8 mouse cellular contexts compared by ENCODE assay signal in the genomic region with DNA sequence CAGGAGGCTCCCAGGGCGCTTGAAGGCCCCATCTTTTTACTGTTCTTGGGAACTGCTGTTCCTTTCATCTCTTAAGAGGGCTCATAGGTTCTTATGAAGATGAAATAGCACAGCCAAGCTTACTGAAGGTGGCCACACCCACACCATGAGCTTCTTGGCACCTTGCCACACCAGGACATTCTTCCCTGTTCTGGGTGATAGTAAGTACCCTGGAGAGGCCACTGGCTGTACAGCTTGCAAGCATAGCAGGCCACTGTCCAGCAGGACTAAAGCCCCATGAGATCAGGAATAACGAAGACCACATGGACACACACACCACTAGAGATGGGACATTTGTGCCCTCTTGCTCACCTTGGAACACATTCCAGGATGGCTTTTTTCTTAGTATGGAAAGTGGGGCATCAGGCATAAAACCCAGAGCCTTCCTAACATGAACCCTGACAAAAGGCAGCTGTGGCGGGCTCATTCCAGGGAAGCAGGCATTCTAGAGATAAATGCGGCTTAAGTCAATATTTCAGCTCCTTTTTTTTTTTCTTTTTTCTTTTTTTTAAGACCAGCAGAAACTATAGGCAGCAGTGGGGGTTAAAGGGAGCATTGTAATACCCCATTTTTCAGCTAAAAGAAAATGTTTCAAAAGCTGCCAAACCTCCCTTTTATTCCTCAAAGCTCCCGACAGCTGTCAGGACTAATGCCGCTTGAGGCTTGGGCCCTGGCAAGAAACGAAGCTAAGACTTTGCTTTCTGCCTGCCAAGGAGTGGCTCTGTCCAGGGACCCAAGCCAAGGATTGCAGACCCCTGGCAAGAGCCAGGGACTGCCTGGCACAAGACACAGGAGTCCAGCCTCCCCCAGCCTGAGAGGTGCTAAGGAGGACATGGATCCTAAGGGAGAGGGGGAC.
DNase-seq lines count a peak whose midpoint lies in the region; ATAC-seq and TF ChIP-seq lines count a peak whose summit lies in the region.

No protein-coding gene starts in this region.

- H3K27me3 ChIP-seq in heart, postnatal 0 days (ENCODE audit: control insufficient read depth, insufficient read depth, low read length): no peaks in the 10 kb centered on the region

- peaks cover 5% of the 10 kb centered on the region; the same call in 1 of the 2 replicates for H3K36me3 ChIP-seq in heart, postnatal 0 days (replicated peaks; ENCODE audit: control insufficient read depth, insufficient read depth, low read length)

- DNase-seq in adrenal gland, adult (ENCODE audit: inconsistent age in 2 of 2, low spot score in 1 of 2): peak; percentile 45 to 65
- no peak for DNase-seq in adrenal gland, postnatal 4 days (ENCODE audit: low spot score in 2 of 2)
- DNase-seq in lung, adult 18-20 months: peak; percentile 56 to 74
- no peak for DNase-seq in lung, adult 2 months
- peak; percentile 78 for DNase-seq in heart, postnatal 0 days (ENCODE audit: low spot score)
- DNase-seq in layer of hippocampus, postnatal 36 days: peak; percentile 39 to 51
- DNase-seq in right cerebral cortex, postnatal 4 days: peak; percentile 38
- no peak for DNase-seq in cerebellum, adult 9-11 months

- WGBS in lung, adult 2 months: 67% methylated on average over 7 of the region's 7 CpGs
- WGBS in heart, postnatal 0 days: 39% methylated on average over 7 of the region's 7 CpGs

- no peak for TF ChIP-seq CTCF in lung, adult 2 months (IDR thresholded peaks at IDR 0.05; ENCODE audit: insufficient read depth, low read length)
- TF ChIP-seq CTCF in heart, postnatal 0 days (IDR thresholded peaks at IDR 0.05; ENCODE audit: low read depth): no peak

- ATAC-seq in heart, postnatal 0 days (ENCODE audit: insufficient read depth, low read depth): peak; percentile 90

- no peaks in the 10 kb centered on the region for H3K9me3 ChIP-seq in heart, postnatal 0 days (replicated peaks; ENCODE audit: control insufficient read depth, low read length)

- H3K4me3 ChIP-seq in lung, adult 2 months (replicated peaks; ENCODE audit: extremely low read depth, low read depth, low read length): no peak overlapping the region
- no peak overlapping the region for H3K4me3 ChIP-seq in heart, postnatal 0 days (ENCODE audit: low read depth, low read length)

- no peak overlapping the region for H3K4me2 ChIP-seq in heart, postnatal 0 days (ENCODE audit: low read depth, low read length)

- H3K9ac ChIP-seq in heart, postnatal 0 days (replicated peaks; ENCODE audit: low read depth, low read length): no peak overlapping the region

- peaks cover 3% of the 10 kb centered on the region; the same call in 1 of the 2 replicates for H3K4me1 ChIP-seq in lung, adult 2 months (ENCODE audit: control insufficient read depth, insufficient read depth, low read length)
- H3K4me1 ChIP-seq in heart, postnatal 0 days (ENCODE audit: control insufficient read depth, insufficient read depth): peaks cover 14% of the 10 kb centered on the region

- TF ChIP-seq POLR2A in lung, adult 2 months (IDR thresholded peaks at IDR 0.05; ENCODE audit: borderline replicate concordance, extremely low read depth, low read depth, low read length): no peak

- TF ChIP-seq EP300 in heart, postnatal 0 days (IDR thresholded peaks at IDR 0.05; ENCODE audit: low read depth): no peak

- H3K27ac ChIP-seq in heart, postnatal 0 days (ENCODE audit: low read depth): peak overlapping the region; percentile 70

Comparison
In these comparisons a context has a peak if more than half of its experiments do, and no peak if none do; other contexts are left out.
1. DNase-seq: peak in adrenal gland, adult (2 of 2), lung, adult 18-20 months (2 of 2), heart, postnatal 0 days (single experiment), layer of hippocampus, postnatal 36 days (2 of 2) and right cerebral cortex, postnatal 4 days (single experiment); none in adrenal gland, postnatal 4 days (0 of 2), lung, adult 2 months (single experiment) and cerebellum, adult 9-11 months (single experiment).